Mouse (Mus musculus) cerebellum, adult 18-20 months (tissue): ENCODE data around the gene Ftsj1.

ENCODE experiments used
- DNase-seq, 2 experiments: peaks; one replicate each; pipeline ENCODE4 v3.0.0; 2021

Ftsj1 gene

DNA sequence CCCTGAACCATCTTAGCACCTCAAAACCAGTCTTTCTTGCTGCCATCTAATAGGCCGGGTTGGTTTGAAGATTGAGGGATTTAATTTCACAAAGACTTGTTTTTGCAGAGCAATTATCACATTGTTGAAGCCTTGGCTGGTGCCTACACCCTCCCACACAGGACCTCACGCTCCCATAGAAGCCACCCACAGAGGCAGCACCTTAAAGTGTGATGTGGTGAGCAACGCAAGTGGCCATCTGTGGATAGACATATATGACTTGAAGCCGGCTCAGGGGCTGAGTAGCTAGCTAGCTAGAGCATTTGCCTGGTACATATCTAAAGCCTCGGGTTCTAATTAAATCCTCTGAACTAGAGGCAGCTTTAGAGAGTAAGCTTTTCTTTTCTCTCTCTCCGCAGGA is 34.8 kb downstream of the Ftsj1 start:
- DNase-seq: no peak

DNA sequence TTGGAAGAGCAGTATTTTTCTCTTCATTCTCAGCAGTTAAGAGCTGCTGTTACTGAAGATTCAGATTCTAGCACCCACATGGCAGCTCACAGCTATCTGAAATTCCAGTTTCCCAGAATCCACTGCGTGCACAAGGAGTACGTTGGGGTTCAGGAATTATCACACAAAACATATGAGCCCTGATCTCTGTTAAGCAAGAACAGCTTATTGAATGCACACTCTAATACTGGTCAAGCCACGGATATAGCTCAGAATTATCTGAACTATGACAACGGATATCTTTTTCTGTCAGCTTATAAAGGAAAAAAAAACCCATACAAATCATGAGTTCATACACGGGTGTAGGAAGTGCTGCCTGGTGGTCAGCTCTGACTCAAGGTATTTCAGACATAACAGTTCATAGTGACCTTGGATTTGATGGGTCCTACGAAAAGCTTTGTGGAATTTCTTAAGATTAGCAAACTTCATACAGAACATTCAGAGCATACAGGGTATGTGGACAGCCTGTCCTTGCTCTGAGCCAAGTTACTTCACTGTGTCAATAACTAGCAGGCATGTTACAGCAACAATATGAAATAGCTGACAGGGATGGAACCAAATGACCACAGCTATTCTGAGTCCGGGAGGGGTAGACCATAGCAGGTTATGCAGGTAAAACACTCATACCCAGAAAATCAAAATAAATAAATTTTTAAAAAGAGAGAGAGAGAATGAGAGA is 40.6 kb downstream of the Ftsj1 start:
- no peak for DNase-seq

DNA sequence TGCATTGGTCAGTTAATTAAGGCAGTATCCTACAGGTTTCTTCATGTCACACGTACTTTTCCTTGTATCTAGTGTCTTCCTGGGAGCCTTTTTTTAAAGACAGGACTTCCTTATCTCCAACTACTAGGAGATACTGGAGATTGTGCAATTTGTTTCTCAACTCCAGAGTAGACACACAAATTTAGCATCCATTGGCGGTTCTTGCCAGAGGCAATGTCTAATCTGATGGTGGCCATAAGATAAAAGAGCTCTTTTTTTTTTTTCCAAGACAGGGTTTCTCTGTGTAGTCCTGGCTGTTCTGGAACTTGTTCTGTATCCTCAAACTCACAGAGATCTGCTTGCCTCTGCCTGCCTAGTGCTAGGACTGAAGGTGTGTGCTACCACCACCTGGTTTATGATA is 42.5 kb downstream of the Ftsj1 start:
- no peak for DNase-seq

DNA sequence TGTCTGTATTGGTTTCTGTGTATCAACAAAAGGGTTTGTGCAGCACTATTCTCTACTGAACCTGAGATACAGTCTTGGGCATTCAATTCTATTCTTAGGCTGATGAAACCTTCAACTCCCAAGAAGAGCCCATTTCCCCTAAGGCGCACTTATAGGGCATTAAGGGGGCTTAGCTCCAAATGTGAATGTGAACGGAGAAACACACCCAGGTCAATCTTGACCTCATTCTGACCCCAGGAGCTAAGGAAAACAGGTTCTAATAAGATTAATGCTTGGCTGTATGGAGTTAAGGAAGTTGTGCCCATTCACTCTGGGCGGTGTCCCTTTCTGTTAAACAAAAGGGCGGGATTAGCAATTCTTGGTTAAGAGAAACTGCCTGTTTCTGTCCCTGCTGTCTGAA is 45.0 kb downstream of the Ftsj1 start:
- DNase-seq: no peak

DNA sequence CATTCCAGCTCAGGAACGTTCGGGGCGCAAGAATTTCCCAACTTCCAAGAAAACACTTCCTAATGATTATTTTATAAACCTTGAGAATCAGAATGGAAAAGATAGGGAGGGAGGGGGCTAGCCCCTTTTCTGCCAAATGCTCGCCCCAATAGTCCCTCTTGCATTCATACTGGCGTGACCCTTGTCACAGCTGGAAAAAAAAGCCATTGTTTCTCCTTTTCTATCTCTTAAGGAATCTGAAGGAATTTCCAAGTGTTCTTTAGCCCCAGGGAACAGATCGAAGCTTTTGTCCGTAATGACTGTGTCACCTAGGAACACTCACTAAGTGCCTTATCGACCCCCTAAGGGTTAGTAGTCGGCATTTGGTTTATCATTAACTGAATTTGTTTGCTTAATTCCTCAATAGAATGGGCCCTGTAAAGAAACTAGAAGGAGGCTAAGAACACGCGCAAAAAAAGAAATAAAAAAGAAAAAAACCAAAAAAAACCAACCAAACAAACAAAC is 45.5 kb downstream of the Ftsj1 start:
- no peak for DNase-seq

DNA sequence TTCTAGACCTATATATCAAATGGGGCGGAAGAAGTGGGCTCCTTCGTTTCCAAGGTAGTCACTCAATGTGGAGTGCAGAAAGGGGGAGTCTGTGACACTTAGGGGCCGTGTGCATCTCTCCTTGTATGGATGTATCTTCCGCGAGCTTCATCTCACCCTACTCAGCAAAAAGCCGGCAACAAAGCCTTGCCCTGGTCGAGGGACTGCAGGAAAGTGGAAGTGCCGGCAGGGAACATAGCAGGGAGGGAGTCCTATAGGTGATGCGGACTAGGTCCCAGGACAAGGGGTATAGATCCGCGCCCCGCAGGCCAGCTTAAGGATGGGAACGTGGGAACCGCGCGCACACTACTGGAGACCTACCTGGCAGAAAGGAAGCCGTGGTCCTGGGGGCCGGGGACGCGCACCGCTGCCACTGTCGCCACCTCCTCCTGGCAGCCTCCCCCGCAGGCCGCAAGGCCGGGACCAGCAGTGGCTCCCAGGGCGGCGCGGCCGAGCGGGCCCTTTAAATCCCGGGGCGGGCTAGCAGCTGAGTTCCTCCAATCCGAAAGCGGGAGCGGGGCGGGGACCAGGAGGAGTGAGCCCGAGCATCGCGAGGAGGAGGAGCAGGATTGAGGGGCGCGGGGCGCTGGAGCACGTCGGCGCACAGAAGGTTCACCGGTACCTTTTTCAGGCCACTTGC is 46.1 kb downstream of the Ftsj1 start, which contains the start of gene Porcn:
Gene Porcn (minus strand): TSS at position 511 of the 679 bp plus-strand sequence.
- peak; percentile 89 to 93 for DNase-seq

DNA sequence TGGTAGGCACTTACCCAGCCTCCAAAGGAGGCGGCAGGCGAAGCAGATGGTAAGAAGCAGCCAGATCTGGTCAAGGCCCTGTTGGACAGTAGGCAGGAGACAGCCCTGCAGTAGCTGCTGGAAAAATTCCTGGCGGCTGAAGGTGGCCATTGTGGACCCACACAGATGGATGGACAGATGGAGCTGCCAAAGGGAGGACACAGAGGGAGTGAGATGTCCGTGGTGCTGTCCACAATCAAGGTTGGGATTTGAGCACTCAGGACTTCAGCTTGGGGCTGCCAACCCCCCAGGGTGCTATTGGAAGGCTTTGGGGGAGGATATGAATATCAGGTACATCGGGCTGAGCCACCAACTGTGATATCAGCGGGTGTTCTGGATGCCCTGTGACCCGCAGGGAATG is 46.7 kb downstream of the Ftsj1 start:
- DNase-seq: peak; percentile 86 to 92

DNA sequence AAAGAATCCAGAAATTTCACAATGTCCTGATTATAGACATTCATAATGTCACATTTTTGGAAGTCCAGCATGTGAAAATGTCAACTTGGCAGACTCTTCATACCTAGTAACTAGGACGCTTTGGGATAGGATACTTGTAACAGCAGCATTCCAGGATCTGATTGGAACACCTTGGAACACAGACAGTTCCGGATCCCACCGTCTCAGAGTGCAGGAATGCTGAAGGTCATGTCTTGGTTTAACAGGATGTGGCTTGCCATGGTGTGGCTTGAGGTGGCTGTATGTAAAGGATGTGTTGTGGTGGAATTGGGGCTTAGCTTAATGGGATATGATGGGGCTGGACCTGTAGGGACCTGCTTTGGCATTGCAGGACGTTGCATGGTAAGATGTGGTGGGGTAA is 47.1 kb downstream of the Ftsj1 start:
- DNase-seq: no peak

DNA sequence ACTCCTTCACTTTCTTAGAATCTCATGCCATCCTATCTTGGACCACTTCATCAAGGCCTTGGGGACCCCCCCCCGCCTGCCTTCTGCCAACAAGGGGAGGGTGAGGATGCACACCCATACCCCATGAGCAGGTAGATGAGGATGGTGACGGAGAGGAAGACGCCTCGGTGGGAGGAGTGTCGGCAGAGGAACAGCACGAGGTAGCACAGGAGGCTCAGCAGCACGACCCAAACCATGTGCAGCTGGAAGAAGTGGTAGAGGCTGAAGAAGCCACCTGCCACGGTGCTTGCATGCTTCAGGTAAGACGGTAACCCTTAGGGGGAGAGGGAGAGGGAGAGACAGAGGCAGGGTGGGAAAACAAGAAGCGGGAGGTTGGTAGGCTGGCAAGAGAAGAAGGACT is 48.1 kb downstream of the Ftsj1 start:
- DNase-seq: peak in 1 of 2 experiments; percentile 20

DNA sequence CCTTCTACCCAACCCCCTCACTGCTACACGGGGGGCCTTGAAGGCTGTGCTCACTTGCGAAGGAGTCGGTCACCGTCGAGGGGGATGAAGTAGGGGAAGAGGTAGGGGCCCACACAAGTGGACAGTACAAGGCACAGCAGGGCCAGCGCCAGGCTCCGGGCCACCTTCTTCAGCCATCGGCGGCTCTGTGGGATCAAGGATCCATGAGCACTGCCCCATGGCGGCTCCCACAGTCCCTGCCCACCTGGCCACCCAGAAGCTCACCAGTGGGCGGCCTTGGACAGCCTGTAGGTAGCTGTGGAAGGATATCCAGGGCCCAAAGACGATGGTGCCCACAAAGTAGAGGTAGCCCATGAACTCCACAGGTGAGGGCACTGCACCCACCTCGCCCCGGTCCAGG is 49.1 kb downstream of the Ftsj1 start:
- DNase-seq: peak; percentile 22 to 39

DNA sequence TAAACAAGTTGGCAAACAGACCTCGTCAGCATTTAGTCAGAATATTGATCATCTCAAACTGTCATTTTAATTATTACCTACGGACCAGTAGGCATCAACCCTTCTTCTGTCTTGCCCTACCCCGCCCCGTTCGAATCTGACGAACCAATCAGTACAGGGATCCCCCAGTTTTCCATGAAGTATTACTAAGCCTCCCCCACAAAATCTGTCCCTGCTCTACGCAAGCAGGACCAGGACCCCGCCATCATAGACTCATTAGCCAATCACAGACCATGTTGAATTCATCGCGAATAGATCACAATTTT is 58.8 kb downstream of the Ftsj1 start, which contains the start of gene Ebp:
Gene Ebp (minus strand): TSS at position 94 of the 305 bp plus-strand sequence.
- no peak for DNase-seq

DNA sequence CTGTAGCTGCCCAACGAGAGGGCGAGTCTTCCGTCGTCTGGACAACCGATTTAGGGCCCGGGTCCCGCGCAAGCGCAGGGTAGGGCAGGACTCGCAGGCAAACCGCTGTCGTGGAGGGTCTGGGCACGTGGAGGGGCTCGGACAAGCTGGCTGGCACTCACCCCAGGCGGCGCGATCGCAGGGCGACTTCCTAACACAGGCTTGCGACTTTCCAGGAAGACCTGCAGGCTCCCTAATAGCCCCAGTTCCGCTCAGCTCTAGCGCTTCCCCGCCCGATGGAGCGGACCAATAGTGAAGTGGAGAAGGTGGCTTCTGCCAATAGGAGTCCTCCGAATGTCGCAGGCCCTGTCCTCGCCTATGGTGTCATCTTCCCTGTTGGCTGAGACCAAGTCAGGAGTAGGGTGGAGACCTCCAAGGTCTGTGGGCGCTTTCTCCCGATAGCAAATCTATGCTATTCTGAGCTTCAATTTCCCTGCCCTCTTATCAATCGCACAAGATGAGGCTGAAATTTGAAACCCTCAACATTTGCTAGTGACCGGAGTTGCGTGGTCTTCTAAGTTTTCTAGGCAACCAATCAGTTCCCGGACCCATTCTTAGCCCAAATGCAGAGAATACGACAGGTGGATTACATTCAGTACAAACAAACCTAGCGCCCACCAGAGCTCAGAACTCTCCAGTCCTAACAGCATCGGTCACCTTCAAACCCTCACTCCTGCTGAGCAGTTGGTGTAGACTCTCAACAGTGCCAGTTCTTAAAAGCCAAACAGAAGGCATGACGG is 59.4 kb downstream of the Ftsj1 start:
- peak; percentile 77 to 90 for DNase-seq

DNA sequence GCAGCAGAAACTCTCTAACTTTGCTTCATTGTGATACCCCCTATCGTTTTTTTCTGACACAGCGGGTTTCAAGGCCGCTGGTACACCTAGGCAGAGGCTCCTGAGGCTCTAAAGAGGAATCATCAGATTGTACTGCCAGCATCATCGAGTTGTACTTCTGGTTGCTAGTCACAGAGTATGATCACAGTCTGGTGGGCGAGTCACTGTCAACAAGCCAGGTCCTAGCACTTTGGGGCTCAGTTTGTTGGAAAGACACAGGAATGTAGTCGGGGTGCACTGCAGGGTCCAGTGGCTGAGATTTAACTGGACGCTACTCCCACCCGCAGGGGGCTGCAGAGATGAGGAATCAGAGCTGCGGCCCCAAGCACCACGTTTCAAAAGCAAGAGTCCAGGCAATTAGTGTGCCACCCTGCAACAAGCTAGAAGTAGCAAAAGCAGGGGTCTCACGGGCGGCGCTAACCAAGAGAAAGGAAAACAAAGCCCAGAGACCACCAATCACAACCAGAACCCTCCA is 60.0 kb downstream of the Ftsj1 start:
- DNase-seq: no peak
